Mouse (Mus musculus) CH12.LX (cell line): Measurements from ENCODE around the gene Mpig6b. TPM values are rescaled to one million over a fixed set of nuclear protein-coding genes. Genes with fewer than 3 reads are reported as not detected.

ENCODE experiments used
- DNase-seq: peaks from one replicate; pipeline ENCODE4 v3.0.0-alpha.2; 2013; ENCODE audit errors: extremely low read depth
- H3K27ac ChIP-seq: 2 replicates; pipeline ENCODE4 v1.5.1; 2012; ENCODE audit warnings: low read depth, mild to moderate bottlenecking, control low read depth, moderate library complexity; ENCODE audit not compliant: insufficient read depth
- H3K27me3 ChIP-seq: replicated peaks from 2 replicates; pipeline ENCODE3; 2012; ENCODE audit warnings: inconsistent platforms
- H3K36me3 ChIP-seq, 2 experiments: replicated peaks in 1 of 2; 2 replicates each; pipeline versions ENCODE3 to v1.6.1; 2012; ENCODE audit warnings: inconsistent platforms in 1 of 2, low read length in 1 of 2, mild to moderate bottlenecking in 1 of 2, mixed read lengths in 1 of 2, moderate library complexity in 1 of 2; ENCODE audit not compliant: control insufficient read depth in 1 of 2, insufficient read depth in 1 of 2
- H3K4me1 ChIP-seq, 2 experiments: 2 replicates each; pipeline ENCODE4 v1.6.1; 2012; ENCODE audit warnings: inconsistent platforms in 1 of 2, moderate library complexity in 1 of 2; ENCODE audit not compliant: insufficient read depth in 2 of 2, control insufficient read depth in 1 of 2
- H3K4me2 ChIP-seq: 2 replicates; pipeline ENCODE4 v1.6.1; 2012; ENCODE audit warnings: low read depth, mild to moderate bottlenecking, control low read depth; ENCODE audit not compliant: poor library complexity, insufficient read depth, severe bottlenecking
- H3K4me3 ChIP-seq, 3 experiments: fragments of 150-350 bp in 1 of 3; sonication (generic) in 1 of 3; replicated peaks in 1 of 3; 2 replicates each; pipeline versions ENCODE3 to v1.5.1; 2011 to 2012; ENCODE audit warnings: low read depth in 2 of 3, low read length in 2 of 3, mild to moderate bottlenecking in 2 of 3, moderate library complexity in 2 of 3, control low read depth in 1 of 3, improper control_type of control experiment in 1 of 3, inconsistent platforms in 1 of 3, mixed read lengths in 1 of 3; ENCODE audit not compliant: poor library complexity in 1 of 3
- H3K79me2 ChIP-seq: replicated peaks from 2 replicates; pipeline ENCODE4 v1.6.1; 2012; ENCODE audit warnings: mild to moderate bottlenecking, moderate library complexity; ENCODE audit not compliant: control insufficient read depth, poor library complexity, insufficient read depth, severe bottlenecking; ENCODE audit errors: extremely low read depth
- H3K9ac ChIP-seq: 2 replicates; pipeline ENCODE4 v1.6.1; 2012; ENCODE audit warnings: low read depth, mild to moderate bottlenecking, control low read depth, moderate library complexity; ENCODE audit not compliant: insufficient read depth
- H3K9me3 ChIP-seq: replicated peaks from 2 replicates; pipeline ENCODE3; 2012; ENCODE audit warnings: low read length, inconsistent platforms, mixed read lengths
- BHLHE40 ChIP-seq: IDR thresholded peaks from 2 replicates; pipeline ENCODE4 v1.6.1; 2011; ENCODE audit warnings: mild to moderate bottlenecking, low read depth, low read length, improper control_type of control experiment
- CTCF ChIP-seq, 2 experiments: IDR thresholded peaks in 1 of 2; conservative IDR thresholded peaks in 1 of 2; 2 replicates each; pipeline ENCODE4 v1.5.1; 2011 to 2012; ENCODE audit warnings: low read depth in 2 of 2, low read length in 2 of 2, improper control_type of control experiment in 1 of 2, inconsistent platforms in 1 of 2, mild to moderate bottlenecking in 1 of 2, moderate library complexity in 1 of 2
- E2F4 ChIP-seq: IDR thresholded peaks from 2 replicates; pipeline ENCODE4 v1.6.1; 2011; ENCODE audit warnings: low read depth, low read length, improper control_type of control experiment; ENCODE audit not compliant: insufficient replicate concordance
- ELF1 ChIP-seq: IDR thresholded peaks from 2 replicates; pipeline ENCODE4 v1.6.1; 2014; ENCODE audit warnings: low read depth, mild to moderate bottlenecking, inconsistent platforms, low read length, improper control_type of control experiment
- ETS1 ChIP-seq: conservative IDR thresholded peaks from 2 replicates; pipeline ENCODE4 v1.6.1; 2012; ENCODE audit warnings: low read depth, mild to moderate bottlenecking, inconsistent platforms, low read length, improper control_type of control experiment, moderate library complexity
- GABPA ChIP-seq: IDR thresholded peaks from 2 replicates; pipeline ENCODE4 v1.6.1; 2012; ENCODE audit warnings: low read depth, low read length, improper control_type of control experiment, inconsistent platforms; ENCODE audit not compliant: insufficient replicate concordance
- HCFC1 ChIP-seq: IDR thresholded peaks from 2 replicates; pipeline ENCODE4 v1.6.1; 2012; ENCODE audit warnings: low read depth, mild to moderate bottlenecking, inconsistent platforms, low read length, improper control_type of control experiment
- JUN ChIP-seq: IDR thresholded peaks from 2 replicates; pipeline ENCODE4 v1.6.1; 2011; ENCODE audit warnings: low read depth, mild to moderate bottlenecking, low read length, improper control_type of control experiment, moderate library complexity; ENCODE audit not compliant: insufficient read depth
- JUND ChIP-seq: conservative IDR thresholded peaks from 2 replicates; pipeline ENCODE4 v1.6.1; 2011; ENCODE audit warnings: low read depth, low read length, improper control_type of control experiment
- KAT2A ChIP-seq: IDR thresholded peaks from 2 replicates; pipeline ENCODE4 v1.6.1; 2012; ENCODE audit warnings: low read length, improper control_type of control experiment, inconsistent platforms; ENCODE audit not compliant: insufficient replicate concordance
- MAFK ChIP-seq: IDR thresholded peaks from 2 replicates; pipeline ENCODE4 v1.6.1; 2011; ENCODE audit warnings: low read length, improper control_type of control experiment; ENCODE audit not compliant: insufficient replicate concordance
- MAX ChIP-seq: IDR thresholded peaks from 2 replicates; pipeline ENCODE4 v1.6.1; 2011; ENCODE audit warnings: low read length, improper control_type of control experiment
- MEF2A ChIP-seq: IDR thresholded peaks from 2 replicates; pipeline ENCODE4 v1.6.1; 2014; ENCODE audit warnings: low read depth, mild to moderate bottlenecking, inconsistent platforms, low read length, improper control_type of control experiment, borderline replicate concordance
- NELFE ChIP-seq: IDR thresholded peaks from 2 replicates; pipeline ENCODE4 v1.6.1; 2011; ENCODE audit warnings: low read depth, low read length, improper control_type of control experiment
- NRF1 ChIP-seq: IDR thresholded peaks from 2 replicates; pipeline ENCODE4 v1.6.1; 2014; ENCODE audit warnings: low read depth, mild to moderate bottlenecking, inconsistent platforms, low read length, improper control_type of control experiment, moderate library complexity
- POLR2A ChIP-seq: IDR thresholded peaks from 2 replicates; pipeline ENCODE4 v1.6.1; 2011; ENCODE audit warnings: low read depth, mild to moderate bottlenecking, improper control_type of control experiment, low read length
- POLR2AphosphoS2 ChIP-seq: IDR thresholded peaks from 2 replicates; pipeline ENCODE4 v1.6.1; 2011; ENCODE audit warnings: low read depth, low read length, improper control_type of control experiment
- RAD21 ChIP-seq: IDR thresholded peaks from 2 replicates; pipeline ENCODE4 v1.6.1; 2011; ENCODE audit warnings: low read depth, mild to moderate bottlenecking, low read length, improper control_type of control experiment, moderate library complexity
- SMC3 ChIP-seq: IDR thresholded peaks from 2 replicates; pipeline ENCODE4 v1.6.1; 2011; ENCODE audit warnings: low read depth, low read length, improper control_type of control experiment
- TBP ChIP-seq: conservative IDR thresholded peaks from 2 replicates; pipeline ENCODE4 v1.6.1; 2011; ENCODE audit warnings: low read depth, low read length, improper control_type of control experiment
- TCF12 ChIP-seq: IDR thresholded peaks from 2 replicates; pipeline ENCODE4 v1.6.1; 2014; ENCODE audit warnings: low read depth, mild to moderate bottlenecking, inconsistent platforms, low read length, improper control_type of control experiment
- UBTF ChIP-seq: IDR thresholded peaks from 2 replicates; pipeline ENCODE4 v1.6.1; 2012; ENCODE audit warnings: low read depth, mild to moderate bottlenecking, inconsistent platforms, low read length, improper control_type of control experiment, moderate library complexity
- USF1 ChIP-seq: IDR thresholded peaks from 2 replicates; pipeline ENCODE4 v1.6.1; 2014; ENCODE audit warnings: low read depth, mild to moderate bottlenecking, inconsistent platforms, low read length, improper control_type of control experiment
- ZKSCAN1 ChIP-seq: IDR thresholded peaks from 2 replicates; pipeline ENCODE4 v1.6.1; 2012; ENCODE audit warnings: low read depth, inconsistent platforms, low read length, improper control_type of control experiment, borderline replicate concordance
- ZMIZ1 ChIP-seq: IDR thresholded peaks from 2 replicates; pipeline ENCODE4 v1.6.1; 2012; ENCODE audit warnings: low read depth, mild to moderate bottlenecking, inconsistent platforms, low read length, improper control_type of control experiment
- dilution Hi-C: fragments of 300-500 bp; cut with MboI; formaldehyde crosslinking; loops from 2 replicates; pipeline ENCODE4 v1.14.3; 2020; ENCODE audit warnings: low sequenced_read_pairs; ENCODE audit not compliant: extremely low pct_unique_long_range_greater_than_20kb, extremely low pct_ligation_motif_present
- in situ Hi-C: fragments of 300-500 bp; cut with MboI; formaldehyde crosslinking; loops from 3 replicates; pipeline ENCODE4 v1.14.3; 2019; ENCODE audit warnings: low sequenced_read_pairs, low pct_ligation_motif_present, low pct_unique_long_range_greater_than_20kb, mixed read lengths
- polyA plus RNA-seq: library from polyadenylated mRNA; unstranded; fragments of >175 nt; gene quantifications from 2 replicates; pipeline ENCODE4 v1.2.1, GENCODE M21; 2012; ENCODE audit warnings: low read depth; ENCODE audit not compliant: insufficient read length
- total RNA-seq, 2 experiments: library from RNA; depleted of rRNA; stranded (reverse); fragments of 300-350 nt in 1 of 2; fragments of >200 nt in 1 of 2; gene quantifications; 2 replicates each; pipeline ENCODE4 v1.2.3; 2012 to 2014

Mpig6b gene
- total and polyA plus RNA-seq, 3 experiments, result 0.10 TPM; not detected in 2

DNA sequence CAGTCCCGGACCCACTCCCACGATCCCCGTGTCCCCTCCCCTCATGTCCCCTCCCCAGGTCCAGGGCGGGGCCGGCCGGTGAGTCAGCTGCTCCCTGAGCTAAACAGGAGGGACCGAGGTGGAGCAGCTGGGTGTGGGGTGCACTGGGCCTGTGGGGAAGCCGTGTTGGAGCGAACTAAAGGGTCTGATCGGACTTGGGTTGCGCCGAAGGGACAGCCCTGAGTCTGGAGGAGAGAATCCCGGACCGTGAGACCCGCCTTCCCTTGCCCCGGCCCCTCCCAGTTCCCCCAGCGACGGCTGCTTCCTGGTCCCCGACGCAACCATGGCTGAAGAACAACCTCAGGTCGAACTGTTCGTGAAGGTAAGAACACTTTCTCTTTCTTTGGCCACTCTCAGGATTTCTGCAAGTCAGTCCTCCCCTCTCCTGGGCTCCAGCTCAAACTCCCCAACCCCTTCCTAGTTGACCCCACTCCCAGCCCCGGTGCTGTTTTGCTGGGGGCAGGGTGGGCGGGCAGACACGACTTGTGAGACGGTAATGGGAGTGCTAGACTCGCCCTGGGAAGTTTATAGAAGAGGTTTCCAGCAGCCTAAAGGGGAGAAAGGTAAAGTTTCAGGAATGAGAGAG is 15.7 kb downstream of the Mpig6b start (continued):
- TF ChIP-seq POLR2AphosphoS2, result no peak
- no peak for TF ChIP-seq JUND
- TF ChIP-seq TBP, result 0 out of 2 replicates have a peak, but pooled peaks have one; percentile 40
- peak; percentile 57 for TF ChIP-seq POLR2A
- TF ChIP-seq ELF1, result peak; percentile 86
- TF ChIP-seq MAX, result no peak
- no peak for TF ChIP-seq NRF1
- peak; percentile 31; the same call in 1 of the 2 replicates for TF ChIP-seq MEF2A

DNA sequence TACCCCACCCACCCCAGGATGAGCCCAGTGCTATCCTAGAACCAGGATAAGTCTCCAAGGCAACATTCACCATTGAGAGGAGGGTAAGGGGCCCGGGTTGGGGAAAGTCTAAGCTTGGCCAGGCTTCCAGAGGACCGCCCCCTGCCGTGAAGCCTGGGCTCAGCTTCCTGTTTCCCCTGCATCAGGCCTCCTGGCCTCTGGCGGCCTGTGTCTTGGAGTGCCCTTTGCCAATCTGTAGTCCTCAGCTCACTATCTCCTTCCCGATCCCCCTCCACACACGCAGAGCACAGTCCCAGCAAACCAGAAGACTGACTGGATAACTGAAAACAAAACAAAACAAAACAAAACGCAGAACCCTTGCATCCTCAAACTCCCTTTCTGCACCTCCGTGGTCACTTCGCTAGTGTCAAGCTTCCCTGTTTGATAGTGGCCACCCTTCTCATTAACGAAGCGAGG is 16.4 kb downstream of the Mpig6b start, which contains the start of gene Clic1:
Clic1 (plus strand) TSS at position 406 of the 456 bp plus-strand sequence.
- peaks cover 19 to 26% of the 10 kb centered on the region in 2 experiments for H3K36me3 ChIP-seq
- no peaks in the 10 kb centered on the region for H3K27me3 ChIP-seq
- peak; percentile 56 for DNase-seq
- peak within 1 kb of the TSS; percentile 79 to 94 (median 86) for H3K4me3 ChIP-seq
- peak within 1 kb of the TSS; percentile 96 for H3K9ac ChIP-seq
- dilution Hi-C loops, result no loop called here
- peak within 1 kb of the TSS; percentile 59 for H3K4me2 ChIP-seq
- in situ Hi-C loops, result no loop called here
- H3K79me2 ChIP-seq, result peaks cover 27% of the 10 kb centered on the region
- H3K27ac ChIP-seq, result peak within 1 kb of the TSS; percentile 96
- H3K9me3 ChIP-seq, result peaks cover 7% of the 10 kb centered on the region
- peaks cover 6 to 40% of the 10 kb centered on the region in 2 experiments for H3K4me1 ChIP-seq
- TF ChIP-seq CTCF (conservative IDR thresholded peaks at IDR 0.05 in 1 of 2, IDR thresholded peaks at IDR 0.05 in 1 of 2; ENCODE audit: low read depth in 2 of 2, low read length in 2 of 2) (no peak; a peak in 1 of 4 replicates), ZMIZ1 (no peak; the same call in 1 of the 2 replicates), NELFE (peak; percentile 18; the same call in 1 of the 2 replicates), ETS1 (no peak), E2F4 (no peak), MAFK (no peak), POLR2A (no peak; the same call in 1 of the 2 replicates), JUN (no peak), UBTF (no peak), BHLHE40 (peak; percentile 15; the same call in 1 of the 2 replicates), ELF1 (peak; percentile 39), SMC3 (peak; percentile 7; the same call in 1 of the 2 replicates), MAX (no peak), JUND (no peak), GABPA (no peak), KAT2A (no peak), MEF2A (no peak), TBP (0 out of 2 replicates have a peak, but pooled peaks have one; percentile 14), TCF12 (peak; percentile 38; the same call in 1 of the 2 replicates), HCFC1 (no peak; the same call in 1 of the 2 replicates), ZKSCAN1 (no peak), POLR2AphosphoS2 (no peak), USF1 (no peak), NRF1 (no peak), RAD21 (no peak; the same call in 1 of the 2 replicates)
